Mouse (Mus musculus): ENCODE results near the gene Synpo2.

DNA sequence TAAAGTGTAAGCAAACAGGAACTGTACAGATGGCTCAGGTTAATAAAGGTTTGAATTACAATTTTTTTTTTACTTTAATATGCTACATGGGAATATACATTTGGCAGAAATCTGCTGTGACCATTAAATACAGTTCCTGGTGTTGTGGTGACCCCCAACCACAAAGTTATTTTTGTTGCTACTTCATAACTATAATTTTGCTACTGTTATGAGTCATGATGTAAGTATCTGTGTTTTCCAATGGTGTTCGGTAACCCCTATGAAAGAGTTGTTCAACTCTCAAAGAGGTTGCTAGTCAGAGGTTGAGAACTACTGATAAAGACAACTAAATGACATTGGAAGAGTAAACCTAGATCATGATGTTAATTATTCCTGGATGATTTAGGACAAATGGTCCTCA lies 193.6 kb downstream of the Synpo2 start:
- TF ChIP-seq CTCF (IDR thresholded peaks at IDR 0.05; ENCODE audit: low read depth) (no peak), EP300 (optimal IDR thresholded peaks at IDR 0.05) (no peak)
